Mouse (Mus musculus): ENCODE measurements at regions not wholly inside any gene's neighbourhood (a gene's known extent, or its start where the extent isn't known, plus 50 kb on each side); places are given as distances from the start of the nearest gene placed in this dataset.

- TF ChIP-seq GATA4 (IDR thresholded peaks at IDR 0.05; ENCODE audit: insufficient replicate concordance, low read length), result no peak
Measured at GRCm38 (mm10) chr1:35809341-35809740, 258.9 kb upstream of the Hs6st1 start.

- no peak for TF ChIP-seq GATA4 (IDR thresholded peaks at IDR 0.05; ENCODE audit: insufficient replicate concordance, low read length)
Measured at GRCm38 (mm10) chr1:35810571-35811342, 257.4 kb upstream of the Hs6st1 start.

- no peak for TF ChIP-seq GATA4 (IDR thresholded peaks at IDR 0.05; ENCODE audit: insufficient replicate concordance, low read length)
Measured at GRCm38 (mm10) chr1:35811380-35811779, 256.8 kb upstream of the Hs6st1 start.

DNA sequence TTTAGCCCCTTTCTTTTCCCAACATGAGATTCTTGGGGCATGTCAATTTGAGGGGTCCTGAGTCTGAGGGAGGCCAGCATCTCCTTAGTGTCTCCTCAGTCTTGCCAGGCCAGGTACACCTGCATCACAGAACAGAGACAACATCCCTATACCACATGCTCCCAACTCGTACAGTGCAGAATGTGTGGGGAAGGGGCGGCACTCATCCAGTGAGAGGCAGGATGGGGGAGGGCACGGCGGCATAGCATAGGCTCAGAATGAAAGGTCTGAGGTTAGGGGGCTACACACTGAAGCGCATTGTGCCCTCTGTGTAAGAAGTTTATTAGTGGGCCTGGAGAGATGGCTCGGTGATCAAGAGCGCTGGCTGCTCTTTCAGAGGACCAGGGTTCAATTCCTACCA is 256.4 kb upstream of the Hs6st1 start:
- TF ChIP-seq GATA4 (IDR thresholded peaks at IDR 0.05; ENCODE audit: insufficient replicate concordance, low read length), result no peak

GRCm38 (mm10) chr1:35813625-35814024 is 254.6 kb upstream of the Hs6st1 start:
- no peak for TF ChIP-seq GATA4 (IDR thresholded peaks at IDR 0.05; ENCODE audit: insufficient replicate concordance, low read length)

DNA sequence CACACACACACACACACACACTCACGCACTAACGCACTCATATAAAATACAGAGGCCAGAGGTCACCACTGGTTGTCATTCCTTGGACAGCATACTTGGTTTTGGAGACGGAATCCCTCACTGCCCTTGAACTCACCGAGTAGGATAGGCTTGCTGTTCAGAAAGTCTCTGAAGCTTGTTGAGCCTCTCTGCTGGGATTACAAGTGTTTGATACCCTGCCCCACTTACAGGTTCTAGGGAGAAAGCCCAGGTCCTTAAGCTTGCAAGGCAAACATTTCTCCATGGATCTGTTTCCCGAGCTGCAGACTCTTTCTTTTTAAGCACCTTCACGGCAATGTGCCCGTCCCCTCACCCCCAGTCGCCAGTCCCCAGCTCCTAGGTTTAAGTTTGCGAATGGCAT is 254.0 kb upstream of the Hs6st1 start:
- no peak for TF ChIP-seq GATA4 (IDR thresholded peaks at IDR 0.05; ENCODE audit: insufficient replicate concordance, low read length)

DNA sequence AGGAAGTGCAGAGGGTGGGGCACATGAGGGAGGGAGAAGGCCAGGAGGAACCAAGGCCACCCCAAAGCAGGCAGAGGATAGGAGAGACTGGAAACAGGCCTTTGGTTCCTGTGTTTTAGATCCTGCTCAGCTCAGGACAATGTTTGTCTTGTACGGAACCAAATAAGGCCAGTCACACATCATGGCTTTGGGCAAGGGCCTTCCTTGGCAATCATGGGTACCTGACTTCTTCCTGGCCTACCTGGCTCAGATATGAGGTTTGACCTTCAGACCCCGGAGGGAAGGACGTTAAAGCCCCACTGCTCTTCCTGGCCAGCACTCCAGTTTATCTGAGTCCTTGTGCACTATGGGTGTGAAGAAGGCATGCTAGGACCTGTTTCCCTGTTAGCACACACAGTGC is 253.4 kb upstream of the Hs6st1 start:
- TF ChIP-seq GATA4 (IDR thresholded peaks at IDR 0.05; ENCODE audit: insufficient replicate concordance, low read length), result no peak

DNA sequence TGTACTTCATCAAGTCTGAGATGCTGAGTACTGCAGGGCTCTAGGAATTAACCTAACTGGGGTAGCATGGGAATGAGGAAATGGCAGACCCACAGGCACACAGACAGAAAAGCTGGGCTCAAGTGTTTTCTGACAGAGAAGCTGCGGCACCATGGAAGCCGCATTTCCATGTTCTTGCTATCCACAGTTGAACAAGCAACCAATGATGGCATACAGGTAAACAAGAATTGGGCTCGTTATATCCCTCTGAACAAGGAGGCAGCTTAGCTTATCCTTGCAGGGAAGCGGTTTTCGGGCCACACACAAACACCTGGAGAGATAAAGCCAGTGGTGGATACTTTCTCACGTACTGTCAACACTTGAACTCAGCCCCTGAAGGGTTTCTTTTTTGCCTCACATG is 246.4 kb upstream of the Hs6st1 start:
- no peak for TF ChIP-seq GATA4 (IDR thresholded peaks at IDR 0.05; ENCODE audit: insufficient replicate concordance, low read length)

DNA sequence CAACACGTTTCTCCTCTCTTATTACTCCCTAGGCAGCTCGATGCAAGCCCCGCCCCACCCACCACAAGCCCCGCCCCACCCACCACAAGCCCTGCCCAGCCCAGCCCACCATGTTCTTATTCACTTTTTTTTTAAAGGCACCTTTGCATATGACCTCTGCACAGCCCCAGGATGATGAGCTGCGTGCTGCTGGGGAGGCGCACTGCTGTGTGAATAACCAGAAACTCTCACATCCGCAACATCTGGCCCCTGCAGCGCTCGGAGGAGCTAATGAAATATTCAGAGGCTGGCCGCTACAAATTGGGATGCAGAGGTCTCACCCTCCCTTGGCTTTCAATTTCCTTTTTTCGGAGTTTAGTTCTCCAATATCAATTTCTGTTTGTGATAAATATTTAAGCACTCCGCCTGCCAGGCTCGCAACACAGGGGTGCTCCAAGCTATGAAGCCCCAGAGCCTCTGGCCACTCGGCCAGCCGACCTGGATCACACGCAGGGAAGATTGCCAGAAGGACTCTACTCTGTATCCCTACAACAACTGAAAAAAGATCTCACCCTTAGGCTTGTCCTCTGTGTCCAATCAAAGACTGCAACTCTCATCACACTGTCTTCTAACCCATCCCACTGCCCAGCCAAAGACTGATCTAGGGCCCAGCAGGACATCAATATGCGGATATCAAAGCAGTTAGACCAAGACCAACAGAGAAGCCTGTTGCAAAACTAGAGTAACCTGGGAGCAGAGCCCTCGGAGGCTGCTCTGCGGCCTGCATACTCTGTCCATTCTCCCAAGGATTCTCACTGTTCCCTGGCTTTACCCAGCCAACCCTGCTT is 245.6 kb upstream of the Hs6st1 start:
- no peak for TF ChIP-seq GATA4 (IDR thresholded peaks at IDR 0.05; ENCODE audit: insufficient replicate concordance, low read length)

DNA sequence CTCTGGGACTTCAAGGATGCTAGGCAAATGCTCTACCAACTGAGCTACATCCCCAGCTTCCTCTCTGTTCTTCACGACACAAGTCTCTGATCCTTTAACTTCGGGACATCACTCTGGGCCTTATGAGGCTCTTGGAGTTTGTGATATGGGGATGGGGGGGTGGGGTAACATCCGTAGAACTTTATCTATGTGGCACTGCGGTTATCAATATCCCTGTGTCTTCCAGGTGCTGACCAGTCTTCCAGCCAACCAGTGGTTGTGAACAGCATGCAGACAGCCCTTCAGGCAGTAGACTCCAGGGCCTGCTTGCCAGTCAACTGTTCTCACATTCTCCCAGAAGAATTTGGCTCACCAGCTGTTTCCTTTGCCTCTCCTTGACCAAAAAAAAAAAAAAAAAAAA is 244.7 kb upstream of the Hs6st1 start:
- TF ChIP-seq GATA4 (IDR thresholded peaks at IDR 0.05; ENCODE audit: insufficient replicate concordance, low read length), result no peak

DNA sequence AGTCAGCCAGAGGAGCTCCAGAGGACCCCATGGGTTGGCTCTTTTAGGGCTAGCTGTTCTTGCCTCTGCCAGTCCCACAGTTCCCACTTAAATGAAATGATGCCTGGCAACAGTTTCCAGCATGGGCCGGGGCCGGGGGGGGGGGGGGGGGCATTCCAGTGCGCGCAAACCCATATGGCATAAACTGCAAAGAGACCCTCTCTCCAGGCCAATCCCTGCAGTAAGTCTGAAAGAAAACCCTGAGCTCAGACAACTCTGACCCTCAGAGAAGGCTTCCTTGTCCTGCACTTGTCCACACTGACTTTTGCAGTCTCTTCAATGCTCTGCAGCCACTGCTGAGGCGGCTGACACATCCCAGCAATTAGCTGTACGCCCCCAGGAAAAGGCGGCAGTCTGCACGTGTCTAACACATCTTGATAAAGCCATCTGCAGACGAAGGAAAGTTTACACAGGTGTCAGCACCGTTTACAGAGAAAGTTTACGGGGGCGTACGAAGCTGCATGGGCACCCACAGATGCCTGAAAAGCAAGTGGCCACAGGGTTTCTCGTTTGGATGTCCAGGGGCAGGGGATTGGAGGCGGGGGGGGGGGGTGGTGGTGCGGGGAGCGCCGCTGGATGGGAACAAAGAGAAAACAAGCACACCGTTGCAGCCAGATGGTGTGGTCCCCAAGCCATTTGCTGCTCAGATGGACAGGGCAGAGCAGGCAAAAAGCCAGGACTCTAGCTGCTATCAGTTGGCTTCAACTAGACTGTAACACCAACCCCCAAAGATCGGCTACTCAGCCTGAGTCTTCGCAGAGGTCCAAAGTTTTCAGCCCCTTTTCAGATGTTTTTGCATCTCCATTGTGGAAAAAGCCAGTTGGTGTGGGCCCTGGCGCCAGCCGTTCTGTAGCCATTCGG is 244.0 kb upstream of the Hs6st1 start:
- TF ChIP-seq GATA4 (IDR thresholded peaks at IDR 0.05; ENCODE audit: insufficient replicate concordance, low read length), result no peak

- TF ChIP-seq GATA4 (IDR thresholded peaks at IDR 0.05; ENCODE audit: insufficient replicate concordance, low read length), result no peak
Measured at GRCm38 (mm10) chr1:35825531-35825966, 242.7 kb upstream of the Hs6st1 start.

DNA sequence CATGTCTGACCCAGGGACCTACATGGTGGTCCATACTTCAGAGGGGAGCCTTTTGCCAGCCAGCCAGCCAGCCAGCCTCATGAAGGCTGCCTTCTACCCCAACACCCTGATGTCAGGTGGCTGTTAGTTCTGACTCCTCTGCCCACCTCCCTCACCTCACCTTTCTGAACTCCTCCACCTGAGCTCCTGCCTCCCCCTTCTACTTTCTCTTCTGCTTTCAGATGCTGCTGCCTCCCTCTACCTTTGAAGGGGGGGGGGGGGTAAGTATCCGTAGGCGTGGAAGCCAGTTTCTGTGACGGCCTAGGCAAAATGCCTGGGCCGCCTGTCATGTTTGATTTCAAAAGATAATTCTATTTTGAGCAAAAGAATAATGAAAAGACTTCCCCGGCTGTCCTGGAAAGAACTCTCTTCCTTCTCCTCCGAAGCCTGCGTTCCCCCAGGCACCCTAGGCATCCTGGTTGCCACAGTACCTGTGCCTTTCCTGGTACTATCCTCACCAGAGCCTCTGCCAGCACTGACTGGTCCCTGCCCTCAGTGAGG is 241.6 kb upstream of the Hs6st1 start:
- TF ChIP-seq GATA4 (IDR thresholded peaks at IDR 0.05; ENCODE audit: insufficient replicate concordance, low read length), result no peak

- TF ChIP-seq GATA4 (IDR thresholded peaks at IDR 0.05; ENCODE audit: insufficient replicate concordance, low read length), result no peak
Measured at GRCm38 (mm10) chr1:35827471-35827870, 240.7 kb upstream of the Hs6st1 start.

DNA sequence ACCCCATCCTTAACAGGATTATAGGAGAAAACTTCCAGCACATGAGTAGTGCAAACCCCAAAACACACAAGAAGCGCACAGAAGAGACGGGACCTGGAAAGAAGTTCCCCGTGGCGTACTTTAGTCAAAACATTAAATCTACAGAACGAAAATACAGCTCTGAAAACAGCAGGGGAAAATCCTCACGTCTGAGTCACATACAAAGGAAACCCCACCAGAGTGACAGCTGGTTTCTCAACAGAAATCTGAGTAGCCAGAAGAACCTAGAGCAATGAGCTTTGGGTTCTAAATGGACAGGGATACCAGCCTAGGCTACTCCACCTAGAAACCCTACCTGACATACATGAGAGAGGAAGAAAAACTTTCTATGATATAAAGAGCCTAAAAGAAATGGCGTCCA is 234.0 kb upstream of the Hs6st1 start:
- TF ChIP-seq GATA4 (IDR thresholded peaks at IDR 0.05; ENCODE audit: insufficient replicate concordance, low read length), result no peak

Measured in liver, adult (tissue).